Mouse (Mus musculus) cerebellum, adult 2 months (tissue): ENCODE results near the gene Podxl. TPM values are rescaled to one million over a fixed set of nuclear protein-coding genes. Genes with fewer than 3 reads are reported as not detected.

Experiments used
- DNase-seq, 2 experiments: peaks; one replicate each; pipeline ENCODE4 v3.0.0; 2021
- H3K27ac ChIP-seq: fragments of 200-500 bp; 2 replicates; pipeline ENCODE4 v1.5.1; 2012; ENCODE audit warnings: low read length, control low read depth, inconsistent platforms; ENCODE audit not compliant: insufficient read depth
- H3K27me3 ChIP-seq: fragments of 200-500 bp; 2 replicates; pipeline ENCODE4 v1.6.1; 2012; ENCODE audit warnings: inconsistent platforms, mild to moderate bottlenecking, low read length, moderate library complexity; ENCODE audit not compliant: control insufficient read depth, insufficient read depth
- H3K4me1 ChIP-seq: fragments of 200-500 bp; 2 replicates; pipeline ENCODE4 v1.6.1; 2011; ENCODE audit warnings: low read length; ENCODE audit not compliant: control insufficient read depth, insufficient read depth
- H3K4me3 ChIP-seq: fragments of 200-500 bp; replicated peaks from 2 replicates; pipeline ENCODE3; 2011; ENCODE audit warnings: mild to moderate bottlenecking, low read depth, low read length, control low read depth; ENCODE audit not compliant: insufficient read depth
- CTCF ChIP-seq: fragments of 200-500 bp; IDR thresholded peaks from 2 replicates; pipeline ENCODE4 v1.5.1; 2011; ENCODE audit warnings: low read depth, mild to moderate bottlenecking, control low read depth, low read length, moderate library complexity, borderline replicate concordance; ENCODE audit not compliant: insufficient read depth
- POLR2A ChIP-seq: fragments of 200-500 bp; IDR thresholded peaks from 2 replicates; pipeline ENCODE4 v1.6.1; 2011; ENCODE audit warnings: low read length, control low read depth, borderline replicate concordance; ENCODE audit not compliant: insufficient read depth
- WGBS: fragments of 180-500 bp; shearing (Covaris S2); methylation state at CpG from one replicate; pipeline ENCODE4 v1.1.7; 2018; 5-methylcytosine and 5-hydroxymethylcytosine counted together
- polyA plus RNA-seq: library from polyadenylated mRNA; depleted of rRNA; stranded (reverse); fragments of >200 nt; gene quantifications from 2 replicates; pipeline ENCODE4 v1.2.3, GENCODE M21; 2012

Gene Podxl
- polyA plus RNA-seq, 1 experiment = 16.5 TPM

- no peaks in the 10 kb centered on the region for H3K27me3 ChIP-seq
- H3K4me1 ChIP-seq = no peaks in the 10 kb centered on the region
- 78% methylated on average over 4 of the region's 4 CpGs for whole genome bisulfite sequencing
- no peak overlapping the region for H3K27ac ChIP-seq
- no peak overlapping the region for H3K4me3 ChIP-seq
- DNase-seq = no peak
- TF ChIP-seq CTCF (no peak), POLR2A (no peak)
Measured at GRCm38 (mm10) chr6:31544318-31544717, 19.5 kb downstream of the Podxl start.

- DNase-seq = no peak
- no peaks in the 10 kb centered on the region for H3K27me3 ChIP-seq
- H3K27ac ChIP-seq = no peak overlapping the region
- WGBS = 91% methylated on average over 6 of the region's 6 CpGs
- TF ChIP-seq CTCF (no peak), POLR2A (no peak)
- H3K4me1 ChIP-seq = no peaks in the 10 kb centered on the region
- H3K4me3 ChIP-seq = no peak overlapping the region
Measured at GRCm38 (mm10) chr6:31540018-31540417, 23.8 kb downstream of the Podxl start.

GRCm38 (mm10) chr6:31538112-31538511 is 25.7 kb downstream of the Podxl start:
- no peak for DNase-seq
- no peak overlapping the region for H3K4me3 ChIP-seq
- TF ChIP-seq CTCF (no peak), POLR2A (no peak)
- 93% methylated on average over 1 of the region's 1 CpGs for WGBS
- no peak overlapping the region for H3K27ac ChIP-seq
- H3K27me3 ChIP-seq = no peaks in the 10 kb centered on the region
- H3K4me1 ChIP-seq = no peaks in the 10 kb centered on the region

GRCm38 (mm10) chr6:31537193-31537592 is 26.6 kb downstream of the Podxl start:
- Histone ChIP-seq H3K4me1 (no peaks in the 10 kb centered on the region), H3K27ac (no peak overlapping the region), H3K27me3 (no peaks in the 10 kb centered on the region), H3K4me3 (no peak overlapping the region)
- TF ChIP-seq CTCF (no peak), POLR2A (no peak)
- DNase-seq = no peak
- WGBS = 82% methylated on average over 4 of the region's 4 CpGs

GRCm38 (mm10) chr6:31534705-31535104 is 29.1 kb downstream of the Podxl start:
- Histone ChIP-seq H3K4me3 (no peak overlapping the region), H3K27me3 (no peaks in the 10 kb centered on the region), H3K27ac (no peak overlapping the region), H3K4me1 (no peaks in the 10 kb centered on the region)
- WGBS = 98% methylated on average over 5 of the region's 5 CpGs
- no peak for TF ChIP-seq POLR2A
- TF ChIP-seq CTCF = no peak
- no peak for DNase-seq

GRCm38 (mm10) chr6:31531880-31532279 is 31.9 kb downstream of the Podxl start:
- 91% methylated on average over 3 of the region's 3 CpGs for WGBS
- no peak for DNase-seq
- TF ChIP-seq CTCF (no peak), POLR2A (no peak)
- no peaks in the 10 kb centered on the region for H3K27me3 ChIP-seq
- H3K4me3 ChIP-seq = no peak overlapping the region
- H3K27ac ChIP-seq = no peak overlapping the region
- H3K4me1 ChIP-seq = no peaks in the 10 kb centered on the region

GRCm38 (mm10) chr6:31528339-31528738 is 35.4 kb downstream of the Podxl start:
- Histone ChIP-seq H3K27ac (no peak overlapping the region), H3K4me1 (no peaks in the 10 kb centered on the region), H3K27me3 (no peaks in the 10 kb centered on the region), H3K4me3 (no peak overlapping the region)
- DNase-seq = no peak
- 56% methylated on average over 5 of the region's 5 CpGs for WGBS
- TF ChIP-seq CTCF = no peak

GRCm38 (mm10) chr6:31527897-31528296 is 35.9 kb downstream of the Podxl start:
- WGBS = 75% methylated on average over 7 of the region's 7 CpGs
- no peaks in the 10 kb centered on the region for H3K27me3 ChIP-seq
- no peaks in the 10 kb centered on the region for H3K4me1 ChIP-seq
- no peak overlapping the region for H3K4me3 ChIP-seq
- DNase-seq = no peak
- no peak overlapping the region for H3K27ac ChIP-seq
- TF ChIP-seq CTCF (0 out of 2 replicates have a peak, but pooled peaks have one; percentile 18), POLR2A (no peak)
